Mouse (Mus musculus): ENCODE measurements around the gene Yars. TPM values are rescaled to one million over a fixed set of nuclear protein-coding genes. Genes with fewer than 3 reads are reported as not detected.
A peak's percentile ranks its signal among the peaks of the same experiment; 100 is the strongest.

Yars gene
- polyA plus RNA-seq, 2 experiments from 2014 or later, result 27.4 to 42.1 TPM

- ATAC-seq, result no peak
Measured at GRCm38 (mm10) chr4:129251482-129252125, 62.0 kb downstream of the Yars start.

- no peak for ATAC-seq
Measured at GRCm38 (mm10) chr4:129252492-129252891, 62.9 kb downstream of the Yars start.

GRCm38 (mm10) chr4:129254571-129254970, 65.0 kb downstream of the Yars start:
- ATAC-seq, result no peak

- peak; percentile 68 for ATAC-seq
Measured at GRCm38 (mm10) chr4:129256450-129257380, 67.2 kb downstream of the Yars start.

DNA sequence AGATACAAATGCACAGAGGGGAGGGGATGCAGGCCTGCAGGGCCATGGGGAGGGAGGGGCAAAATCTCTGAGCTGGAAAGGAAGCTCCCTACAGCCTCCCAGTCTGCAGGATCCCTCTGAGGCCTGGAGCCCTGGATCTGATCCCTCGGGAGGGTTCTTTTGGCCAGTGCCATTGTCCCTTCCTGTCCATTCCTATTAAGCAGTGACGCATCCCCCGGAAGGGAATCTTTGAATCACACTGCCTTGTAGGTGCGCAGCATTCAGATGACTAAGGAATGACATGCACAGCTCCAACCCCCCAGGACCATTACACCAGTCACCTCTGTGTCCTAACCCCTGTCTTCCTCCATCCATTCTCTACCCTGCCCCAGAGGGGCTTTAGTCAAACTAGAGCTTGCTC, 69.5 kb downstream of the Yars start:
- no peak for ATAC-seq

DNA sequence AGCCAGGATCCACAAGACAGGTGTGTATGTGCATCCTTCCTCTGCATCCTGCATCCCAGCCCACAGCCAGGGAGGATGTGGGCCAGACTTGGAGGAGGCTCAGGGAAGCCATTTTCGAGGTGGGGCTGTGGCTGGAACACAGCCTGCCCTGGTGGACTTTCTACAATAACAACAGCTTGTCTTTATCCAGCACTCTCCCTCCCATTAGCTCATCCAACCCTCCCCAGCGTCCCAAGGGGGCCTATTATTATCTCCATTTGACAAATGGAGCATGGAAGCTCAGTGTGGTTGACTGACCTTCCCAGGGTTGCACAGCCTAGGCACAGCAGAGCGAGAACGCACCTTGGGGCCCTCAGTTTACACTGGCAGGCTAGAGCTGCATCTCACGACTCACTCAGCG, 71.1 kb downstream of the Yars start:
- no peak for ATAC-seq

- no peak for ATAC-seq
Measured at GRCm38 (mm10) chr4:129261196-129261595, 71.6 kb downstream of the Yars start, which contains the start of gene C77080. Gene C77080 (minus strand): TSS chr4:129261404.

GRCm38 (mm10) chr4:129263225-129264021, 73.9 kb downstream of the Yars start:
- ATAC-seq, result no peak

GRCm38 (mm10) chr4:129266191-129266590, 76.6 kb downstream of the Yars start:
- no peak for ATAC-seq

DNA sequence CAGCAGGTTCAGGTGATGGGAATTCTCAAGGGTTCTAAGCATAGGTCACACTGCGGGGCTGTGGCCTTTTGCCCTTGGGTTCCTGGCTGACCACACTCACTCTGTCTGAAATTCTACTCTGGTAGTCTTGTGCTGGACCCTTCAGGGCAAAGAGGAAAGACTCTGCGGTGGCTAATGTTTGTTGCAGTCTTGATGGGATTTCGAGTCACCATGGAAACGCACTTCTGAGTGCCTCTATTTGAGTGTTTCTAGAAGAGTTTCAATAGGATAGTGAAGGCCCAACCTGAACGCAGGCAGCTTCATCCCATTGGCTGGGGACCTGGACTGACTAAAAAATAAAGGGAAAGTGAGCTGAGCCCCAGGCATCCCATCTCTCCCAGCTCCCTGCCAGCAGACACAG, 77.3 kb downstream of the Yars start:
- no peak for ATAC-seq

DNA sequence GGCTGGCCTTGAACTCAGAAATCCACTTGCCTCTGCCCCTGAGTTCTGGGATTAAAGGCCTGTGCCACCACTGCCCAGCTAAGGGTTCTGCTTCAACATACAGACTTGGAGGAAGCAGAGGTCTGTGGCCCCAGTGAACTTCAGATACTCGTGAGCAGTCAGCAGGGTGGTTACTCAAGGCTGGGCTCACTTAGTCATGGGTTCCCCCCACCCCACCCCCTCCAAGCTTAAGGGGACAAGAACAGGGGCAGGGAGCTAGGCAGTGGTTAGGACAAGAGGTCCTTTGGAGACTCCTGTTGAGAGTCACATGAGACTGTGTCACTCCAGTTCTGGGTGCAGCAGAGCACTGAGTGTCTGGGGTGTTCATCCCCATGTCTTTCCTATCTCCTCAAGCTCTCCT, 79.1 kb downstream of the Yars start:
- no peak for ATAC-seq

Other genes starting within 250 kb of the Yars start
- gene Azin2, start 227.3 kb upstream of the Yars start, polyA plus RNA-seq (2017; shearing (Covaris generic)), result under 1 TPM in 1 of 2 experiments, not detected in 1; 0.66 TPM
- 100 to 1,000 TPM in 1 of 2 experiments, 10 to 100 TPM in 1; 74.6 to 113 TPM for gene Ak2, start 197.8 kb upstream of the Yars start, polyA plus RNA-seq (2017; shearing (Covaris generic))
- gene Rnf19b, start 131.5 kb upstream of the Yars start, polyA plus RNA-seq (2017; shearing (Covaris generic)), result 10 to 100 TPM; 10.2 to 17.1 TPM
- gene Tmem54, start 84.2 kb upstream of the Yars start, polyA plus RNA-seq (2017; shearing (Covaris generic)), result not detected
- not detected for gene Hpca, start 67.7 kb upstream of the Yars start, polyA plus RNA-seq (2017; shearing (Covaris generic))
- gene Fndc5, start 52.8 kb upstream of the Yars start, polyA plus RNA-seq (2017; shearing (Covaris generic)), result under 1 TPM; 0.27 to 0.28 TPM
- gene S100pbp, start within 50 bp of the Yars start, polyA plus RNA-seq (2017; shearing (Covaris generic)), result 10 to 100 TPM; 20.0 to 26.1 TPM
- gene C77080, start 71.6 kb downstream of the Yars start, polyA plus RNA-seq (2017; shearing (Covaris generic)), result under 1 TPM; 0.20 to 0.27 TPM
- gene Sync, start 97.9 kb downstream of the Yars start, polyA plus RNA-seq (2017; shearing (Covaris generic)), result under 1 TPM in 1 of 2 experiments, not detected in 1; 0.46 TPM
- gene Rbbp4, start 145.6 kb downstream of the Yars start, polyA plus RNA-seq (2017; shearing (Covaris generic)), result 100 to 1,000 TPM; 252 to 315 TPM
- 10 to 100 TPM; 79.6 to 86.0 TPM for gene Zbtb8os, start 145.9 kb downstream of the Yars start, polyA plus RNA-seq (2017; shearing (Covaris generic))
- 1 to 10 TPM; 9.6 to 9.8 TPM for gene Zbtb8a, start 188.4 kb downstream of the Yars start, polyA plus RNA-seq (2017; shearing (Covaris generic))

Measured in CD4-positive, CD25-positive, alpha-beta regulatory T cell, adult 4 months (primary cell).